Mouse (Mus musculus) macrophage (primary cell): ENCODE data around the gene Zkscan7. TPM values are rescaled to one million over a fixed set of nuclear protein-coding genes. Genes with fewer than 3 reads are reported as not detected.
"Not testable (repeated sequence)": the region's sequence is repeated elsewhere in the genome, so short reads cannot be mapped to it uniquely, and the experiment has no call there.

Experiments
- H3K27ac ChIP-seq: fragments of 350-480 bp; formaldehyde crosslinking; 2 replicates; pipeline ENCODE4 v1.9.0; 2021
- H3K36me3 ChIP-seq: fragments of 350-480 bp; formaldehyde crosslinking; 2 replicates; pipeline ENCODE4 v1.9.0; 2021; ENCODE audit errors: inconsistent target
- H3K4me3 ChIP-seq: fragments of 350-480 bp; formaldehyde crosslinking; 2 replicates; pipeline ENCODE4 v1.9.0; 2021; ENCODE audit errors: inconsistent target
- H3K79me2 ChIP-seq: fragments of 350-480 bp; formaldehyde crosslinking; 2 replicates; pipeline ENCODE4 v1.9.0; 2021; ENCODE audit errors: inconsistent target
- WGBS: methylation state at CpG from one replicate; pipeline ENCODE4 v1.1.7; 2026; ENCODE audit warnings: inconsistent platforms; ENCODE audit not compliant: missing documents; 5-methylcytosine and 5-hydroxymethylcytosine counted together
- polyA plus RNA-seq: library from polyadenylated mRNA; stranded (reverse); fragments of 250-400 nt; gene quantifications from 3 replicates; pipeline ENCODE4 v1.2.4, GENCODE M21; 2018; ENCODE audit warnings: inconsistent platforms
- total RNA-seq, 78 experiments: library from RNA; depleted of rRNA; stranded (reverse); fragments of 250-400 nt; gene quantifications; 1 replicate in 9 of 78; 2 replicates in 24 of 78; 3 replicates in 43 of 78; 4 replicates in 2 of 78; pipeline ENCODE4 v1.2.4; 2018; ENCODE audit warnings: inconsistent platforms in 56 of 78

The Zkscan7 gene
- 1 to 10 TPM in 18 of 26 experiments, under 1 TPM in 7, not detected in 1; 0.30 to 8.0 (median 2.7) TPM for total RNA-seq (2018; cell fraction: chromatin; rRNA removed)
- 1 to 10 TPM in 12 of 26 experiments, under 1 TPM in 14; 0.14 to 2.2 (median 0.96) TPM for total RNA-seq (2018; cell fraction: cytosol; rRNA removed)
- total RNA-seq (2018; cell fraction: nucleus; rRNA removed), result 1 to 10 TPM in 16 of 26 experiments, under 1 TPM in 8, not detected in 2; 0.17 to 5.2 (median 2.2) TPM
- polyA plus RNA-seq, result 0.59 to 0.82 TPM (median 0.68 TPM) in 3 replicates

DNA sequence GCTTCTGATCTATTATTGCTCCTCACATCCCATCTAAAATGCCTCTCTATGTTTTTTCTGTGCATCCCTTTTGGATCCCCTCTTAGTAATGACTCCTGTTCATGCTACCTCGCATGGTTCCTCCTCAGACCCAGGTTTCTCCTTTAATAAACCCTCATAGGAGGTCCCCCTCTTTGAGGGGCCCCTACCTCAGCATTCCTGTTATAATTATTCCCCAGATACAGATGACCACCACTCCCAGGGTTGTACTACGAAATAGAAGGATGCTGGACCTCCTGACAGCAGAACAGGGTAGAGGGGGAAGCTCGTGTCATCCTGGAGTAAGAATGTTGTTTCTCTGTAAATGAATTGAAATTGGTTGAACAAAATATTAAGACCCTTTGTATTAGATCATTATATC is at the start of gene Zkscan7:
Gene Zkscan7, plus strand, starts transcription at position 301 of the 400 bp plus-strand sequence.
- no peaks in the 10 kb centered on the region for H3K36me3 ChIP-seq
- no peaks in the 10 kb centered on the region for H3K79me2 ChIP-seq
- 86% methylated on average over 3 of the region's 3 CpGs for WGBS
- H3K4me3 ChIP-seq, result peak within 1 kb of the TSS; percentile 8; the same call in 1 of the 2 replicates
- no peak within 1 kb of the TSS for H3K27ac ChIP-seq

DNA sequence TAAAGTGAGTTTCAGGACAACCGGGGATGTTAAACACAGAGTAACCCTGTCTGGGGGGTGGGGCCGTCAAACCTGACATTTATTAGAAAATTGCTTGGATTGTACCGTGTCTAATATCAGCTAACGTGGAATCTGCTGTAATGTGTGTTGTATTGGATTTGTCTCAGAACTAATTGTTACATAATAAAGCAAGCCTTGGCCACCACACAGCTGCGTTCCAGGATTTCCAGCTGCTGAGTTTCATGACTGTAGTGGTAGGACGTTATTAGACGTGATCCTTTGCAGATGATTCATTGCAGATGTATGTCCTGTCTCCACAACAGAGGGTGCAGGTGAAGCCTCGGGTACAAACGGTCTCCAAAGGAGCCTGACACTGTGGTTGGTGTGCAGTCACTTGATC is 49.4 kb upstream of the Zkscan7 start:
- no peaks in the 10 kb centered on the region for H3K79me2 ChIP-seq
- H3K27ac ChIP-seq, result no peak overlapping the region
- H3K36me3 ChIP-seq, result 0 out of 2 replicates have a peak, but pooled peaks cover 24% of the 10 kb centered on the region
- H3K4me3 ChIP-seq, result no peak overlapping the region
- 92% methylated on average over 9 of the region's 9 CpGs for WGBS

DNA sequence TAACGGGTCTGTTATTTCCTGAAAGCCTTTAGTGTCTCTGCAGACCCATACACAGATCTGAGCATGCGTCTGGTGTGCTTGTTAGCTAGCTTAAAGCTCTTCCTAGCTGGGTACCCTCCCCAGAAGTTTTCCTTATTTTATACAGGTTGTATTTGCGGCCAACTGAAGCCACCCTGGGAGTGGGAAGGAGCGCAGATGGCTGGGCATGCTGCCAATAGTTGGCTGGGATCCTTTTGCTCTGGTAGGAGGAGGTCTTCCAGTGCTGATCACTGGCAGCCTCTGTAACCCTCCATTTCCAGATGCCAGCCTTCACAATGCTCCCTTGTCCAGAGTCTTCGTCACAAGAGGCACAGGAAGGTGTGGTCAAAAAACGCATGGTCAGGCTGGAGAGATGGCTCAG is 48.7 kb upstream of the Zkscan7 start:
- Histone ChIP-seq H3K4me3 (no peak overlapping the region), H3K79me2 (no peaks in the 10 kb centered on the region), H3K36me3 (0 out of 2 replicates have a peak, but pooled peaks cover 24% of the 10 kb centered on the region), H3K27ac (no peak overlapping the region)
- 92% methylated on average over 6 of the region's 6 CpGs for WGBS

DNA sequence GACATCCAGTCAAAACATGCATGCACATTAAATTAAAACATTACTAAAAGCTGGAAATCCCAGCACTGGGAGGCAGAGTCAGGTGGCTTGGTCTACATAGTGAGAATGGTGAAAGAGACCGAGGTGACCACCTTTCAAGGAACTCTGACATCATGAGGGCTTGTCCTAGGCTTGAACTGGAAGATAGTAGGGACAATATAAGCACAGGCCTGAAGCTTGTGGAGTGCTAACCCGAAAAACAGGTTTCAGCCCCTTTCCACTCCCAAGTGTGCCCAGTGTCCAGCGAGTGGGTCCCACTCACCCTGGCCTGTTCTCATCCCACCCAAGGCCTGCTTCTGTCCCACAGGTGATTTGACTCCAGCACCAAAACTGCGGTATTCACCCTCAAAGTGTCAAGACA is 48.3 kb upstream of the Zkscan7 start:
- H3K4me3 ChIP-seq, result no peak overlapping the region
- H3K27ac ChIP-seq, result no peak overlapping the region
- H3K36me3 ChIP-seq, result 0 out of 2 replicates have a peak, but pooled peaks cover 24% of the 10 kb centered on the region
- 88% methylated on average over 4 of the region's 4 CpGs for WGBS
- no peaks in the 10 kb centered on the region for H3K79me2 ChIP-seq

DNA sequence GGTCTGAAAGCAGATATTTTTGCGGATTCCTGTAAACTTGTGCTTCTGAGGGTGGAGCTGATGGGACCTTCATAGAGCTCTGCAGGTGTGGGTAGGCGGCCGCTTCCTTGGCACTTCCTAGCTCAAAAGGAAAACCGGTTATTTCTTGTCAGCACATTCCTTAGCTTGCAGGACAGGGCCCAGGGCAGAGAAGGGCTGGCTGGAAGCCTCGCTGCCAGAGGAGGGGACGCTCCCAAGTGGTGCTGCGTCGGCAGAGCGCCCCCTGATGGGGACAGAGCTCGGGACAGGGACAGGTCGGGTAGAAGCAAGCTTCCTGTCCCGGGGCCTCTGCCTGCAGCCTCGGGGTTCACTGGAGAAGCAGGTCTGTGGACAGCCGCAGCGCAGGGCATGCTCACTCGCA is 47.8 kb upstream of the Zkscan7 start:
- 55% methylated on average over 16 of the region's 16 CpGs for WGBS
- Histone ChIP-seq H3K27ac (no peak overlapping the region), H3K79me2 (no peaks in the 10 kb centered on the region), H3K4me3 (no peak overlapping the region), H3K36me3 (0 out of 2 replicates have a peak, but pooled peaks cover 22% of the 10 kb centered on the region)

DNA sequence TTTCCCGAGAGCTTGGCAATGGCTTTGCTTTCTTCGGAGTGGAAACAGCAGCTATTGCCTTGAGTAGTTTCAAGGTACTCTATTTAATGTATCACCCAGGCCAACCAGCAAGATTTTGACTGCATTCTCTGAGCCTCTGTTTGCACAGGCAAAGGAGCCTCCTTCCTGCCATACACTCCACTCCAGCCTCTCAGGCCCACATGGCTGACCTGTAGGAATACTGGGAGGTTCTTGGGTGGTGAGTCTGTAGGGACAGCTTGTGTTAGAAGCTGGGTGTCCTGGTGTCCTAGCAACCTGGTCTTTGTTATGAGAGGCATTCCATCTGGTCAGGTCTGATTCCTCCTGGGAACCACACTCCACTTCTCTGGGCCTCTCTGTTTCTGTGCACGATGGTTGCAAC is 41.7 kb upstream of the Zkscan7 start, which contains the start of gene Gm35549:
Gene Gm35549, minus strand, starts transcription at position 276 of the 400 bp plus-strand sequence.
- no peaks in the 10 kb centered on the region for H3K79me2 ChIP-seq
- no peak within 1 kb of the TSS for H3K27ac ChIP-seq
- no peaks in the 10 kb centered on the region for H3K36me3 ChIP-seq
- WGBS, result 95% methylated on average over 3 of the region's 3 CpGs
- H3K4me3 ChIP-seq, result no peak within 1 kb of the TSS

DNA sequence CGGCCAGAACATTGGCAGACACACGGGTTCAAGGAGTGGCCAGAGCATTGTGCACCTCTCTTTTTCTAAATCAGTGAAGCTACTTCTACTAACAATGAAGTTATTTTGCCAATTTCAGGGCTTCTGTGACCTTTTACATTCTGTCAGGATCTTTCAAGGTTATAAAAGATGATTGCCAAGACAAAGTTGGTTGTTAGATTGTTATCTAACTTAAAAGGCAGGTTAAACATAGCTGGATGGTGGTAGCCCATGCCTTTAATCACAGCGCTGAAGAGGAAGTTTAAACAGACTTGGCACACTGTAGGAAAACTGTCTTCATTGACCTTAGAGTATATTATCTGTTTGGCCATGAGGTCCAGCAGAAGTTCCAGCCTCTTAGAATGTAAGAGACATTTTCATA is 39.9 kb upstream of the Zkscan7 start:
- H3K36me3 ChIP-seq, result peaks cover 16% of the 10 kb centered on the region; the same call in 1 of the 2 replicates
- no peaks in the 10 kb centered on the region for H3K79me2 ChIP-seq
- H3K4me3 ChIP-seq, result no peak overlapping the region
- no peak overlapping the region for H3K27ac ChIP-seq
- WGBS, result 75% methylated on average over 3 of the region's 3 CpGs

DNA sequence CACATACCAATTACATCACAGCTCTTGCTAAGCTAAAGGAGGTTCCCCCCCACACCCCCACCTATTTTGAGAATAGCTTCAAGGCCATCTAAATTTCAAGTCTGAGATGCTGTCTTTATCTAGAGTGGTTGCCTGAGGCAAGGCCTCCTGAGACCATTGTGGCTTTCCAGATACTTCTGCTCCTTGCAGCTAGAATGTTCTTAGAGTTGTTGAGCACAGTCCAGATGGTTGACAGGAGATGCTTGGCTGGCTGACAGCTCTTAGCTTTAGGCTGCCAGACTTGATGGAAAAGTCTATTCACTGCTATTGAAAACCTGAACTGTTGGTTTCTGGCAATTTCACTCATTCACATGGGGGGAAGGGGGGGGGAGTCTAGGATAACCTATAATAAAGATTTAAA is 39.3 kb upstream of the Zkscan7 start:
- H3K36me3 ChIP-seq, result peaks cover 21% of the 10 kb centered on the region; the same call in 1 of the 2 replicates
- H3K79me2 ChIP-seq, result no peaks in the 10 kb centered on the region
- H3K4me3 ChIP-seq, result no peak overlapping the region
- H3K27ac ChIP-seq, result no peak overlapping the region

DNA sequence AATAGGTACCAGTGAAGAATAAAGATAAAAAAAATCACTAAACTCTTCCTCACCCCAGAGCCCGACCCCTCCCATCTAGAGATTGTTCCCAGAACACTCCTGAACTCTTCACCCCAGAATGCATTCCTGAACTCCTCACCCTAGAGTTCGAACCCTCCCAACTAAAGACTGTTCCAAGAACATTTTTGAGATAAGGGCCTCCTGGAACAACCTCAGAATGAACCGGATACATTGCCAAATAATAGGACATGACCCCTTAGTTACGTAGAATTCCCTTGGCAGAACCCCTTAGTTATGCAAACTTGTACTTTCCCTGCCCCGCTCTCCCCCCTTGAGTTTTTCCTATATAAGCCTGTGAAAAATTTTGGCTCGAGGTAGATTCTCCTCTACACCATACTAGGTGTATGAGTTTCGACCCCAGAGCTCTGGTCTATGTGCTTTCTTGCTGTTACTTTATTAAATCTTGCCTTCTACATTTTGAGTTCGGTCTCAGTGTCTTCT is 37.6 kb upstream of the Zkscan7 start:
- peaks cover 35% of the 10 kb centered on the region for H3K36me3 ChIP-seq
- H3K79me2 ChIP-seq, H3K27ac ChIP-seq, H3K4me3 ChIP-seq: not testable (repeated sequence)
- WGBS, result no CpG with 5 or more reads among the region's 8 CpGs

DNA sequence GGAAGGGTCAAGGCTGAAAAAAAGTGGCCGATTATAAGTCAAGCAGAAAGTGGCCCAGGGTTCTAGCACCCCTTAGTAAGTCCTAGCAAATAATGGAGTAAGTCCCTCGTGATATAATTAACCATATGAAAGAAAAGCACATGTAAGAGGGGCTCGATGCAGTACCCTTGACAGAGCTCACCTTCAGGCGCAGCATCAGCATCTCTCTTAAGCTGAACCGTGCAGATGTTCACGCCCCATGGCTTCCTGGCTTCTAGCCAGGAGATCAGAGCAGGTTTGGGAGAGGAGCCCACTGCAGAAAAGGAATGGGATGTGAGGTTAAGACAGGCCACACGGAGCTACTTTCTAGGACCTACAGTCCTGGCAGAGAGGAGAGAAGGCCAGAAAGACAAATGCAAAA is 31.0 kb upstream of the Zkscan7 start:
- Histone ChIP-seq H3K4me3 (no peak overlapping the region), H3K36me3 (peaks cover 91% of the 10 kb centered on the region), H3K79me2 (peaks cover 11% of the 10 kb centered on the region; the same call in 1 of the 2 replicates), H3K27ac (no peak overlapping the region)
- 99% methylated on average over 7 of the region's 7 CpGs for WGBS

DNA sequence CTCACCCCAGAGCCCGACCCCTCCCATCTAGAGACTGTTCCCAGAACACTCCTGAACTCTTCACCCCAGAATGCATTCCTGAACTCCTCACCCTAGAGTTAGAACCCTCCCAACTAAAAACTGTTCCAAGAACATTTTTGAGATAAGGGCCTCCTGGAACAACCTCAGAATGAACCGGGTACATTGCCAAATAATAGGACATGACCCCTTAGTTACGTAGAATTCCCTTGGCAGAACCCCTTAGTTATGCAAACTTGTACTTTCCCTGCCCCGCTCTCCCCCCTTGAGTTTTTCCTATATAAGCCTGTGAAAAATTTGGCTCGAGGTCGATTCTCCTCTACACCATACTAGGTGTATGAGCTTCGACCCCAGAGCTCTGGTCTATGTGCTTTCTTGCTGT is 30.3 kb upstream of the Zkscan7 start:
- H3K4me3 ChIP-seq, H3K27ac ChIP-seq: not testable (repeated sequence)
- H3K79me2 ChIP-seq, result peaks cover 18% of the 10 kb centered on the region
- WGBS, result no CpG with 5 or more reads among the region's 7 CpGs
- peaks cover 91% of the 10 kb centered on the region for H3K36me3 ChIP-seq

DNA sequence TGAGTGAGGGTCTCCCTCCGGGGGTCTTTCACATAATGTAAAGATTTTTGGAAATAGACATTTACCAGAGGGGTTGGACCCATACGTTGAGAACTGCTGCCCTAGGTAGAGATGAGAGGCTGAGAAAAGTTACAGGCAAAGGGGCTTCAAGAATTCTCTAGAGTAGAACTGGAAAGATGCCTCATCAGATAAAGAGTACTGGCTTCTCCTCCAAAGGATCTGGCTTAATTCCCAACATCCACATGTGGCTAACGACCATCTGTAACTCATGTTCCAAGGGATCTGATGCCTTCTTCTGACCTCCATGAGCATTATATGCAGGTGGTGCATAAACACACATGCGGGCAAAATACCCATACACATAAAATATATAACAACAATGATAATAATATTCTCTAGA is 29.9 kb upstream of the Zkscan7 start:
- peaks cover 21% of the 10 kb centered on the region for H3K79me2 ChIP-seq
- H3K36me3 ChIP-seq, result peaks cover 89% of the 10 kb centered on the region
- H3K4me3 ChIP-seq, result no peak overlapping the region
- H3K27ac ChIP-seq, result no peak overlapping the region
- 97% methylated on average over 4 of the region's 4 CpGs for WGBS

DNA sequence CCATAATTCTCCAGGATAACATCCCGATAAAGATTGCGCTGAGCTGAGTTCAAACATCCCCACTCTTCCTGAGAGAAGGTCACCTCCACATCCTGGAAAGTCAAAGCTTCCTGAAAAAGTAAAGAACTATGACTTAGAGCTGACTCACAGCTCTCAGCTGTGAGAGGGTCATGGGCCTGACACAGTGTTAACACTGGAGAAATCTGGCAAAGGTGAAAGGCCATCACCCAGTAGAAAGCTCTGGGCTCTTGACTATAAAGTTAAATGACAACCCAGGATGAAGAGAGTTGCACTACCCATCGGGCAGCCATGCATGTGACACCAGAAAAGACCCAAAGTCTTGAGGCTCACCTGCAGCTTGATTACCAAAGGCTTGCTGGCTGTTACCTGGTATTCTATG is 28.8 kb upstream of the Zkscan7 start:
- Histone ChIP-seq H3K4me3 (no peak overlapping the region), H3K36me3 (peaks cover 90% of the 10 kb centered on the region), H3K27ac (no peak overlapping the region), H3K79me2 (peaks cover 27% of the 10 kb centered on the region)
- WGBS, result 98% methylated on average over 3 of the region's 3 CpGs

DNA sequence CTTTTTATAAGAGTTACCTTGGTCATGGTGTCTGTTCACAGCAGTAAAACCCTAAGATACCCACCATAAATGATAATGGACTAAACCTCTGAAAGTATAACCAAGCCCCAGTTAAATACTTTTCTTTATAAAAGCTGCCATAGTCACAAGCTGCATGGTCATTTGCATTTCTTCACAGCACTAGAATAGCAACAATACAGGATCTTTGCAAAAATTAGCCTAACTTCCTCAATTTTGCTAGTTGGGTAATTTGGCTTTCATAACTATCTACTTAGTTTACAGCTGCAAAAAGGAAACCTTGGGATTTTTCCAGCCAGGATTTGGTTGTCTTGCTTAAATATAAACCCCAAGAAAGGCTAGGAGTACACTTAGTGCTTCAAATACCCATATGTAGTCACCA is 24.7 kb upstream of the Zkscan7 start:
- Histone ChIP-seq H3K79me2 (peaks cover 66% of the 10 kb centered on the region), H3K4me3 (no peak overlapping the region), H3K36me3 (peaks cover 63% of the 10 kb centered on the region), H3K27ac (peak overlapping the region; percentile 43)

DNA sequence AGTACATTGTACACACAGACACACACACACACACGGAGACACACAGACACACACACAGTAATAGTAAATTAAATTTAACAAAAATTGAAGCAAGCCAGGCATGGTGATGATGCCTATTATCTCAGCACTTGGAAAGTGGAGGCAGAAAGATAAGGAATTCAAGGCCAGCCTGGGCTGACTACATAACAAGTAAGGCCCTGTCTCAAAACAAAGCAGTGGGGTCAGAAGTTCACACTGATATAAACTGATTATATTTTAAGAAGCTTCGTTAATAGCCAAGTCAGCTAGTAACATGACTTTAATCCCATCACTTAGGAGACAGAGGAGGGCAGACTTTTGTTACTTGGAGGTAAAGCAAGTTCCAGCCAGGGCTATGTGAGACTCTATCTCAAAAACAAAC is 21.8 kb upstream of the Zkscan7 start:
- H3K36me3 ChIP-seq, result peaks cover 34% of the 10 kb centered on the region
- H3K27ac ChIP-seq, result no peak overlapping the region
- 96% methylated on average over 2 of the region's 2 CpGs for WGBS
- peaks cover 62% of the 10 kb centered on the region for H3K79me2 ChIP-seq
- H3K4me3 ChIP-seq, result no peak overlapping the region

DNA sequence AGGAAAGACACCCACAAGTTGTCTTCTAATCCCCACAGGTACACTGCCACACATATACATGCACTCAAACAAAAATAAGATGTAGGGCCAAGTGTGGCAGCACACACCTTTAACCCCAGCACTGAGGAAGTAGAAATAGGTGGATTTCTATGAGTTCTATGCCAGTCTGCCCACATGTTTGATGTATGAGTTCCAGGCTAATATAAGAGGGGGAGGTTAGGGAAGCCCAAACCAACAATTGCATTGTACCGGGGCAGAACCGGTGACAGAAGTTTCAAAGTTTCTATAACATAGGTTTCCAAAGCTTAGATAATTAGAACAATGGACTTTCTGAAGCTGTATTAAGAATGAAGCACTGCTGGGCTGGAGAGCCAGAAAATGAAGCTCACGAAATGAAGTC is 20.6 kb upstream of the Zkscan7 start:
- H3K36me3 ChIP-seq, result peaks cover 23% of the 10 kb centered on the region
- no peak overlapping the region for H3K27ac ChIP-seq
- WGBS, result 60% methylated on average over 3 of the region's 3 CpGs
- H3K79me2 ChIP-seq, result peaks cover 51% of the 10 kb centered on the region
- peak overlapping the region; percentile 83 for H3K4me3 ChIP-seq
